Mouse (Mus musculus): ENCODE measurements around the gene Fbxo33. TPM values are rescaled to one million over a fixed set of nuclear protein-coding genes. Genes with fewer than 3 reads are reported as not detected.

The Fbxo33 gene
- total and polyA plus RNA-seq, 3 experiments = 20.8 to 35.3 TPM; not detected in 1

DNA sequence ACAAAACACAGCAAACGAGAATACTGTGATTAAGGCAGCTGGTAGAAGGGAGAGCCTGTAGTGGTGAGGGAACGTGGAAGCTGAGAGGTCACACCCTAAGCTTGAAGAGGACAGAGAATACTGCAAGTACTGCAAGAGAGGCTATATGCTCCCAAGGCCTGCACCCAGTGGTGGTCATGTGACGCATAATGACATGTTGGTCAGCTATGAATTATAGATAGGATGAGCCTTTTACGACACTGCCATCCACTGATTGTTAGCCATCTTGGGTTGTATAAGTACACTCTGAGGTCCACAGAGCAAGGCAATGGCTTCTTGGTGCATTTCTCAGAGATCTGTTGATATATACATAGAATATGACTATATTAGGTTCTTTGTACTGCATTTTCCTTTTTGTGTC lies 53.0 kb downstream of the Fbxo33 start:
- H3K4me1 ChIP-seq (ENCODE audit: control insufficient read depth in 1 of 2, insufficient read depth in 2 of 2, low read length in 2 of 2) = peaks cover 4 to 17% of the 10 kb centered on the region in 2 experiments; a peak in 2 of 4 replicates
- no peaks in the 10 kb centered on the region for H3K27me3 ChIP-seq (ENCODE audit: control insufficient read depth in 1 of 2, insufficient read depth in 2 of 2, low read length in 2 of 2)
- no peaks in the 10 kb centered on the region for H3K9me3 ChIP-seq (replicated peaks; ENCODE audit: insufficient read depth, low read length)
- H3K9ac ChIP-seq (ENCODE audit: control insufficient read depth, low read depth, low read length, poor library complexity, severe bottlenecking) = no peak overlapping the region
- no peak for TF ChIP-seq GATA1 (IDR thresholded peaks at IDR 0.05; ENCODE audit: low read depth, low read length)
- TF ChIP-seq USF1 (IDR thresholded peaks at IDR 0.05; ENCODE audit: low read depth, low read length) = peak; percentile 73
- no peak for TF ChIP-seq SIN3A (IDR thresholded peaks at IDR 0.05; ENCODE audit: low read length)
- peaks cover 23 to 79% of the 10 kb centered on the region in 2 experiments for H3K36me3 ChIP-seq (ENCODE audit: control insufficient read depth in 1 of 2, insufficient read depth in 2 of 2, low read length in 2 of 2)
- 0 out of 2 replicates have a peak, but pooled peaks cover 1% of the 10 kb centered on the region for H3K79me2 ChIP-seq (ENCODE audit: control insufficient read depth, insufficient read depth, low read length, poor library complexity)
- H3K4me3 ChIP-seq (ENCODE audit: control insufficient read depth in 1 of 2, insufficient read depth in 1 of 2, low read depth in 2 of 2, low read length in 2 of 2) = no peak overlapping the region
- H3K27ac ChIP-seq (ENCODE audit: control insufficient read depth, low read depth, low read length) = no peak overlapping the region
- no peak for DNase-seq (ENCODE audit: low read depth, low spot score)

DNA sequence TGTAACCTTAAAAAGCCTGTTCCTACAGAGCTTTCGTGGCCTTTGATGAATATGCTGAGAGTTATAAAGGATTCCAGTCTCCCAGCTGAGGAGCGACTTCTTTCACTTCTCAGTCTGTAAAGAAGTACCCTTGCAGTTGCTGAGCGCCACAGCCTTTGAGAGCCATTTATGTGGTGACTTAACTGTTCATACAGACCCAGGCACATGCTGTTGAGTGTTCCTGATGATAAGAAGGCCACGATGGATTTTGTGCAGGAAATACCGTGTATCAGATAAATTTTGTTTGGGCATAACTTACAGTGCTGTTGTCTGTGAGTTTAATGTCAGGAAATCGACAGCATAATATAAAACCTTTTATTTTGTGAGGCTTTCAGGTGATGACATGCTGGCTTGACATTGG lies 55.0 kb downstream of the Fbxo33 start:
- no peak overlapping the region for H3K9ac ChIP-seq (ENCODE audit: control insufficient read depth, low read depth, low read length, poor library complexity, severe bottlenecking)
- H3K4me3 ChIP-seq (ENCODE audit: control insufficient read depth in 1 of 2, insufficient read depth in 1 of 2, low read depth in 2 of 2, low read length in 2 of 2) = no peak overlapping the region
- peaks cover 4 to 20% of the 10 kb centered on the region in 2 experiments; a peak in 2 of 4 replicates for H3K4me1 ChIP-seq (ENCODE audit: control insufficient read depth in 1 of 2, insufficient read depth in 2 of 2, low read length in 2 of 2)
- H3K36me3 ChIP-seq (ENCODE audit: control insufficient read depth in 1 of 2, insufficient read depth in 2 of 2, low read length in 2 of 2) = peaks cover 25 to 79% of the 10 kb centered on the region in 2 experiments
- H3K27ac ChIP-seq (ENCODE audit: control insufficient read depth, low read depth, low read length) = no peak overlapping the region
- peak; percentile 34 for DNase-seq (ENCODE audit: low read depth, low spot score)
- 0 out of 2 replicates have a peak, but pooled peaks cover 1% of the 10 kb centered on the region for H3K79me2 ChIP-seq (ENCODE audit: control insufficient read depth, insufficient read depth, low read length, poor library complexity)
- H3K9me3 ChIP-seq (replicated peaks; ENCODE audit: insufficient read depth, low read length) = no peaks in the 10 kb centered on the region
- TF ChIP-seq POLR2AphosphoS5 (IDR thresholded peaks at IDR 0.05; ENCODE audit: borderline replicate concordance, low read depth, low read length) (no peak), GATA1 (IDR thresholded peaks at IDR 0.05; ENCODE audit: low read depth, low read length) (0 out of 2 replicates have a peak, but pooled peaks have one; percentile 5)
- H3K27me3 ChIP-seq (ENCODE audit: control insufficient read depth in 1 of 2, insufficient read depth in 2 of 2, low read length in 2 of 2) = no peaks in the 10 kb centered on the region

GRCm38 (mm10) chr12:59162797-59163196 lies 56.7 kb downstream of the Fbxo33 start:
- H3K27me3 ChIP-seq (ENCODE audit: control insufficient read depth in 1 of 2, insufficient read depth in 2 of 2, low read length in 2 of 2) = no peaks in the 10 kb centered on the region
- 0 out of 2 replicates have a peak, but pooled peaks cover 1% of the 10 kb centered on the region for H3K79me2 ChIP-seq (ENCODE audit: control insufficient read depth, insufficient read depth, low read length, poor library complexity)
- DNase-seq (ENCODE audit: low read depth, low spot score) = no peak
- H3K4me1 ChIP-seq (ENCODE audit: control insufficient read depth in 1 of 2, insufficient read depth in 2 of 2, low read length in 2 of 2) = peaks cover 4 to 20% of the 10 kb centered on the region in 2 experiments; a peak in 2 of 4 replicates
- no peak overlapping the region for H3K27ac ChIP-seq (ENCODE audit: control insufficient read depth, low read depth, low read length)
- no peak overlapping the region for H3K9ac ChIP-seq (ENCODE audit: control insufficient read depth, low read depth, low read length, poor library complexity, severe bottlenecking)
- peaks cover 25 to 84% of the 10 kb centered on the region in 2 experiments for H3K36me3 ChIP-seq (ENCODE audit: control insufficient read depth in 1 of 2, insufficient read depth in 2 of 2, low read length in 2 of 2)
- TF ChIP-seq MYC (IDR thresholded peaks at IDR 0.05; ENCODE audit: low read depth, low read length) = no peak
- no peak for TF ChIP-seq UBTF (IDR thresholded peaks at IDR 0.05; ENCODE audit: borderline replicate concordance, insufficient read depth, low read depth, low read length)
- TF ChIP-seq ETS1 (IDR thresholded peaks at IDR 0.05; ENCODE audit: low read depth, low read length) = no peak
- no peak for TF ChIP-seq USF1 (IDR thresholded peaks at IDR 0.05; ENCODE audit: low read depth, low read length)
- no peak for TF ChIP-seq POLR2A (IDR thresholded peaks at IDR 0.05; ENCODE audit: control insufficient read depth in 1 of 2, insufficient read depth in 1 of 2, low read depth in 1 of 2, low read length in 2 of 2, poor library complexity in 1 of 2)
- no peak for TF ChIP-seq POLR2AphosphoS5 (IDR thresholded peaks at IDR 0.05; ENCODE audit: borderline replicate concordance, low read depth, low read length)
- no peak for TF ChIP-seq SMC3 (IDR thresholded peaks at IDR 0.05; ENCODE audit: low read depth, low read length)
- H3K9me3 ChIP-seq (replicated peaks; ENCODE audit: insufficient read depth, low read length) = no peaks in the 10 kb centered on the region
- no peak overlapping the region for H3K4me3 ChIP-seq (ENCODE audit: control insufficient read depth in 1 of 2, insufficient read depth in 1 of 2, low read depth in 2 of 2, low read length in 2 of 2)
